Mouse (Mus musculus) T-helper 2 cell (primary cell): Measurements from ENCODE around the gene Eme1.

Source experiments
- in situ Hi-C: fragments of 300-600 bp; cut with MboI, MseI; formaldehyde crosslinking; loops from one replicate; pipeline ENCODE4 v1.15.1; 2025; ENCODE audit warnings: high pct_unique_total_duplicates

The Eme1 gene

GRCm38 (mm10) chr11:94646457-94646856 is 7.3 kb downstream of the Eme1 start:
- in situ Hi-C loops = no loop called here

GRCm38 (mm10) chr11:94644461-94645219 is 9.1 kb downstream of the Eme1 start:
- in situ Hi-C loops = no loop called here

GRCm38 (mm10) chr11:94634431-94634830 is 19.3 kb downstream of the Eme1 start:
- in situ Hi-C loops = no loop called here

DNA sequence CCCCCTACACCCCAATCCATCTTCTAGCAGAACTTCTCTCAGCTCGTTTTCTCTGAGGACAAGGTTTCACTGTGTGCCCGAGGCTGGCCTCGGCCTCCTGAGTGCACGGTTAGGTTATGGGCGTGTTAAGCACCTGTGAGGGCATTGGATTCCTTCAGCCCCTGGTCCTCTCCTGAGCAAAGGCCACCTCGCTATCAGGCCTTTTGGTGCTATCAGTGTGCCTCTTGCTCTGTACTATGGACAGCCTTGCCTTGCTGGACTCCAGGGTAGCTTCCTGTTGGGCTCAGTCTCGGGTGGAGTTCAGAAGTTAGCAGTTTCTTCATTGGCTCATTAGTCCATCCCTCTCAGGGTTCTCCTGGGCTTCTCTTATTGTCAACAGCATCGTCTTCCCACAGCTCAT is 20.8 kb downstream of the Eme1 start:
- in situ Hi-C loops = no loop called here

- in situ Hi-C loops = no loop called here
Observed at GRCm38 (mm10) chr11:94631969-94632368, 21.8 kb downstream of the Eme1 start.

DNA sequence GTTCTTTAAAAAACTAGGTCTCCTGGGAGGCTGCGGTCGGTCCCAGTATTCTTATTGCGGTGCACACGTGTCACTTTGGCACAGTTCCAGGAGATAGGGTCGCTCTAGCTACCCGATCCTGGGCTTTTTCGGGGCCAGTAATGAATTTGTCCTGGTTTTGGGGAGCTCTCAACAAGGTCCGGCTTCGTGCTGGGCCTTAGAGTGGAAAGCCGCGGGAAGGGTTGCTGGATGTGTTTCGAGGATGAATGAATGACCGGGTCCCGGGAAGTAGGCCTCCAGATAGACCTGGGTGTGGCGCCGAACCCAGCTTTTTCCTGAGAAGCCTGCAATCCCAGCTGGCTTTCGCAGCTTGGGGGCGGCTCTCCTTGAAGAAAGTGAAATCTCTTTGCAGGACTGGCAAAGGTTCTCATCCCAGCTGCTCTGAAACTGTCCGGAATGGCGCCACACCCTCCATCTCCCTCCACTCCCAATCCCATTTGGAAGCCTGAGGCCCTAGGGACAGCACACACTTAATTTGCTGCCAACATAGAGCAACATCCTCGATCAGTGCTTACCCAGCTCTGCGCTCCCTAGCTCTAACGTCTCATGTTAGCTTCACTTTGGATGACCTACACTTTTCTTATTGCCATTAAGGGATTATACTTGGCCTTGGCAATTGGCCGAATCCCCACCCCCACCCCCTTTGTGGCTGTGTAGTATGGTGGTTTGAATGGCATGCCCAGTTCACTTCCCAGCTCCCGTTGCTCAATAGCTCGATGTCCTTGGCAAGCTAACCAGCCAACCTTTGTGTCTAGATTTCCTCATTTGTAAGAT is 23.4 kb downstream of the Eme1 start:
- in situ Hi-C loops = no loop called here

GRCm38 (mm10) chr11:94629884-94630198 is 23.9 kb downstream of the Eme1 start:
- in situ Hi-C loops = no loop called here

DNA sequence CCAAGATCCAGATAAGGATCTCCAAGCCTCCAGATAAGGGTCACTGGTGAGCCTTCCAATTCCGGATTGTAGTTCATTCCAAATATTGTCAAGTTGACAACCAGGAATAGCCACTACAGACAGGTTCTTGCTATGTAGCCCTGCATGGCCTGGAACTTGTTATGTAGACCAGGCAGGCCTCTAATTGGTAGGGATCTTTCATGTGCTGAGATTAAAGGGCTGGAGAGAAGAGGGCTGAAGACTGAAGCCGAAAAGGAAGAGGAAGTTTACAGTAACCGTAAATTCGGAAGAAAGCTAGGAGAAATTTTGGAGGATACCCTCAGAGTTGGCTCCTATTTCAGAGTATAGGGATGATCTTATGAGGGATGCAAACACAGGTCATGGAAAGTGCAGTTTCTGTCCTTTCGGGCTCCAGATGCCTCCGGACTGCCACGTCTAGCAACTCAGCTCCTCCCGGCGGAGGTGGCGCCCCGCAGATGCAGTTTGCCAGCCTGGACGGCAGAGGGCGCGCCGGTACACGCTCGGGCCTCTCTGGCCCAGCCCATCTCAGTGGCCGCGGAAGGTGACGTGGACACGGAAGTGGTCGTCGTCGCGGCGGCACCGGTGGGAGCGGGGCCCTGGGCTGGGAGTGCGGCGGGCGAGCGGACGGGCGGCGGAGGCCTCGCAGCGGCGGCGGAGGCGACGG is 24.4 kb downstream of the Eme1 start, which contains the start of gene Lrrc59:
Lrrc59 (plus strand) TSS at position 569 of the 685 bp plus-strand sequence.
- in situ Hi-C loops = no loop called here

GRCm38 (mm10) chr11:94622162-94622561 is 31.6 kb downstream of the Eme1 start:
- in situ Hi-C loops = no loop called here

GRCm38 (mm10) chr11:94621458-94621852 is 32.3 kb downstream of the Eme1 start:
- in situ Hi-C loops = no loop called here

GRCm38 (mm10) chr11:94620766-94621457 is 32.9 kb downstream of the Eme1 start:
- in situ Hi-C loops = no loop called here

DNA sequence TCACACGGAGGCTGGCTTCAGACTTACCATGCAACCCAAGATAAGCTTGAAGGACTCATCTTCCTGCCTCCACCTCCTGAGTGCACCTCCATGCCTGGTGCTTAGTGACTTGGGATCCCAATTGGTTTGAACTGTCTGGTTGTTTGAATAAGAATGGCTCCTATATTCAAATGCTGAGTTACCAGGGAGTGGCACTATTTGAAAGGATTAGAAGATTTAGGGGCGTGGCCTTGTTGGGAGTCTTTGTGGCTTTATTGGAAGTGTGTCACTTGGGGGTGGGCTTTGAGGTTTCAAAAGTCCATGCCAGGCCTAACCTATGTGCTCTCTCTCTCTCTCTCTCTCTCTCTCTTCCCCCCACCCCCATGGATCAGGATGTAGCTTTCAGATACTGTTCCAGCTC is 36.1 kb downstream of the Eme1 start:
- in situ Hi-C loops = no loop called here

DNA sequence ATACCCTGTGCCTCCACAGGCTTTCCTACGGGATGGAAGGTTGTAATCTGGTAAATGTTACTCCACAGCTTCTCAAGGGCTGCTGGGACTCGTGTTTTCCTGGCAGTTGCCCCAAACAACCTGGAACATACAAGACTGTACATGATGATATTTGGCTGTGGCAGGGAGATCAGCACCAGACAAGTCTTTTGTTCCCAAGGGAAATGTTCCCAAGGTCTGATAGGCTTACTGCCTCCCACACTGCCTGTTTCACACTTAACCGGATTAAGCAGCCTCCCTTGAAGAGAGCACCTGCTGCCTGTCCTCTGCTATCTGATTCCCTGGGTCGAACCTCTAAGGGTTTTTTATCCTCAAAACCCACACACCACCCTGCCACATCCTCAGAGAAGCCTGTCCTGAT is 38.3 kb downstream of the Eme1 start:
- in situ Hi-C loops = no loop called here

DNA sequence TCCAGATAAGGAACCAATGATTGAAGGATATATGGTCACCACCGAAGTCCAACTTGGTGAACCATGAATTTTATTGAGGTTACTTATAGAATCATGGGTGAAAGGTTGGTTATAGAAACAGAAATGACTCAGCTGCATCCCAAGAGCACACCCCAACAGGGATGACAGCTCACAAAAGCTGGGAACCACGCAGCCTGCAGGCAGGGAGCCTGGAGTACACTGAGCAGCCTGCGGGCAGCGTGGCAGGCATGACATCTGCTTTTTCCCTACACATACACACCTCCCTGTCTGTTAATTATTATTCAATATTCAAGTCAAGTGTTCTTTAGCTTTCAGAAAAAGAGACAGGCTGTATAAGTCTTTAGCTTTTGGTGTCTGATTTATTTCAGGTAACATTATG is 39.2 kb downstream of the Eme1 start:
- in situ Hi-C loops = no loop called here

DNA sequence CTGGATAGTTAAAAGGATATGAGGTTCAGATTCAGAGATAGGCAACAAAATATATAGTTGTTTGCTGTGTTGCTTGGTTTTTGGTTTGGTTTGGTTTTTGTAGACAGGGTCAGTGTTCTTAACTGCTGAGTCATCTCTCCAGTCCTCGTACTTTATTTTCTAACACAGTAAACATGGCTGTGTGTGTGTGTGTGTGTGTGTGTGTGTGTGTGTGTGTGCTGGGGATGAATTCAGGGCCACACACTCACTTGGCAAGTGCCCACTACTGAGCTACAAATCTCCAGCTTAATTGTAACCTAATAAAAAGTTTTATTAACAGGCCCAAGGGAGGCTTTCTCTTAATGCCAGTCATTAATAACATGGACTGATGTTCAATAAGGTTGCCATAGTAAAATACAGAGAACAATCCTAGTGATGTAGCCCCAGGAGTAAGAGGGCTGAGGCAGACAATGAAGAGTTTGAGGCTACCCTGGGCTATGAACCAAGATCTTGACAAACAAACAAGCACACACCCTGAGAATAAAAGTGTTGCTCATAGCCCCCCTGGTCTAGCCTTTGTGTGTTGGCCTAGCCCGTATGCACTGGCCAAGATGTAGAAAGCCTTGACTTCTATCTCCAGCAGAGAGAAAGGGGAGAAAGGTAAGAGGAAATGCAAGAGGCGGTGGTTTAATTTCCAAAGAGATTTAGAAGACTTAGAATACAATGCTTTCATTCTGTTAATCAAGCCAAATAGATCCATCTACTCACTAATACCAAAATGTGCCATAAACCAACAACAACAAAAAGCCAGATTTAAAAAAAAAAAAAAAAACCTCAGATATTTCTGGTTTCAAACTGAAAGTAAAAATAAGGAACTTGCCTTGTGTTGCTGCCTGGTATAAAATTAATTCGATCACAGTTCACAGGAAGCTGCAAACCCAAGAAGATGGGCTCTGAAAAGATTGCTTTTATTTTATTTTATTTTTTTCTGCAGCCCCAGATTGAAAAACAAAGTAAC is 42.7 kb downstream of the Eme1 start:
- in situ Hi-C loops = no loop called here

DNA sequence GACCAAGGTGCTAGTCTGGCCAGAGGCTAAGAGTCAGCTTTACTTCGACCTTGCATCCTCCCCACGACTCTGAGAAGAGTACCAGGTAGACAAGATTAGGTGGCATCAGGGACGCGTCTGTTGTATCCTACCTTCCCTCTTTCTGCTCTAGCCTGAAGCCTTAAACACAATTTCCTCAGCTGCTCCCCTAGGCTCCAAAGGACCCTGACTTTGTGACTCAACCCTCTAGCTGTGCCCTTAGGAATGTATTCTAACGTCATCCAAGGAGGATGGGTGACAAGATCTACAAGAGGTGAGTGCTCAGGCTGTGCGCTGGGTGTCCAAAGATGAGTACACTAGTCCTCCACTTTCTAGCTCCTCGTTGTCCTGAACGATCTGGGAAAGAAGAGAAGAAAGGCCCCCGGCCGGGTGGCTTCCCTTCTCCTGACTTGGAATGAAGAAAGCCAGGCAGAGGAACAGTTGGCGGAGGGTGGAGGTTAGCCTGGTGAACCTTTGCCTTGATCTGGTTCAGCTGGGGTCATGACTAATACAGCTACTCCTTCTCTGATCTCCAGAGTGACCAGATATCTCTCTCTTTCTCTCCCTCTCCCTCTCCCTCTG is 51.3 kb downstream of the Eme1 start:
- in situ Hi-C loops = no loop called here

- in situ Hi-C loops = no loop called here
Observed at GRCm38 (mm10) chr11:94601321-94602281, 52.2 kb downstream of the Eme1 start, which contains the start of gene Acsf2. TSS of gene Acsf2 (minus strand) at chr11:94601871.

DNA sequence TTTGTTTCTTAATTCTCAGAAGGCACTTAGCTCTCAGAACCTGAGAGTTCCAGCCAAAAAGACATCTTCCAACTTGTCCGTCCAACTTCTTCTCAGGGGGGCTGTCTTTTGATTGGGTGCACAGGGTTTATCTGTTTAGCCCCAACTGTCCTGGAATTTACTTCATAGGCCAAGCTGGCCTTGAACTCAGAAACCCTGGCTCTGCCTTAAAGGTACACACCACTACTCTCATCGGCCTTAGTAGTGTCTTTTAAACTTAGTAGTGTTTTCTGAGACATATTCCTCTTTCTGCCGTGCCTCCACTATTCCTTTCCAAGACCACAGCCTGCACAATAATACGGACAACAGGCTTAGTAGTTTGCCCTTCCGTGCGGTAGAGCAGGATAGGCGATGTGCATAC is 53.3 kb downstream of the Eme1 start:
- in situ Hi-C loops = no loop called here
